Mouse (Mus musculus): ENCODE results near the gene Rrp7a. TPM values are rescaled to one million over a fixed set of nuclear protein-coding genes. Genes with fewer than 3 reads are reported as not detected.

Rrp7a gene
- polyA plus RNA-seq, 1 experiment from 2014 or later, result 81.9 TPM

DNA sequence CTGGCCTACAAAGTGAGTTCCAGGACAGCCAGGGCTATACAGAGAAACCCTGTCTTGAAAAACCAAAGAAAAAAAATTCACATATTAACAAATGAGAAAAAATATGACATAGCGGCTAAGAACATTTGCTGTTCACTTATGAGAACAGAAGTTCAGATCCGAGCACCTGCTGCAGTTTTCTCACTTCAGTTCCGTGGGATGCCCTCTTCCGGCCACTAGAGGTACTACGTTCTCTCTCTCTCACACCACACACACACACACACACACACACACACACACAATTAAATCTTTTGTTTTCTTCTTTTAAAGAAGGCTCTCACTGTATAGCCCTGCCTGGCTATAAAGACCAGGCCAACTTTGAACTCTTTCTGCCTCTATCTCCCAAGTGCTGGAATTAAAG, 54.3 kb downstream of the Rrp7a start:
- H3K27me3 ChIP-seq (ENCODE audit: poor library complexity, severe bottlenecking), result no peaks in the 10 kb centered on the region
- no peak overlapping the region for H3K4me3 ChIP-seq
- no peak for DNase-seq (ENCODE audit: extremely low spot score, low spot score)
- no peak overlapping the region for H3K27ac ChIP-seq
- H3K9me3 ChIP-seq, result no peaks in the 10 kb centered on the region
- WGBS, result 92% methylated on average over 5 of the region's 5 CpGs
- no peaks in the 10 kb centered on the region for H3K4me1 ChIP-seq
- no peaks in the 10 kb centered on the region for H3K36me3 ChIP-seq (replicated peaks)

- no peaks in the 10 kb centered on the region for H3K9me3 ChIP-seq
- DNase-seq (ENCODE audit: extremely low spot score, low spot score), result no peak
- WGBS, result 83% methylated on average over 4 of the region's 4 CpGs
- H3K4me1 ChIP-seq, result peaks cover 13% of the 10 kb centered on the region
- H3K4me3 ChIP-seq, result no peak overlapping the region
- H3K27ac ChIP-seq, result no peak overlapping the region
- H3K27me3 ChIP-seq (ENCODE audit: poor library complexity, severe bottlenecking), result no peaks in the 10 kb centered on the region
- H3K36me3 ChIP-seq (replicated peaks), result no peaks in the 10 kb centered on the region
Observed at GRCm38 (mm10) chr15:83065543-83065942, 57.1 kb downstream of the Rrp7a start.

Other genes starting within 250 kb of the Rrp7a start
- 6.5 and 7.1 TPM in 2 replicates for gene Tcf20, start 134.9 kb downstream of the Rrp7a start, polyA plus RNA-seq (2016; fragmentation: Nextera tagmentation; extraction: Ambion mirVana)
- gene Nfam1, start 89.5 kb downstream of the Rrp7a start, polyA plus RNA-seq (2016; fragmentation: Nextera tagmentation; extraction: Ambion mirVana), result 1.6 and 2.3 TPM in 2 replicates
- gene Serhl, start 33.3 kb downstream of the Rrp7a start, polyA plus RNA-seq (2016; fragmentation: Nextera tagmentation; extraction: Ambion mirVana), result 49.7 and 51.8 TPM in 2 replicates
- 180 and 185 TPM in 2 replicates for gene Poldip3, start 26.6 kb upstream of the Rrp7a start, polyA plus RNA-seq (2016; fragmentation: Nextera tagmentation; extraction: Ambion mirVana)
- gene Cyb5r3, start 49.8 kb upstream of the Rrp7a start, polyA plus RNA-seq (2016; fragmentation: Nextera tagmentation; extraction: Ambion mirVana), result 187 and 200 TPM in 2 replicates
- gene A4galt, start 129.0 kb upstream of the Rrp7a start, polyA plus RNA-seq (2016; fragmentation: Nextera tagmentation; extraction: Ambion mirVana), result 0.53 and 0.59 TPM in 2 replicates
- gene Arfgap3, start 227.4 kb upstream of the Rrp7a start, polyA plus RNA-seq (2016; fragmentation: Nextera tagmentation; extraction: Ambion mirVana), result 24.4 TPM in 2 replicates